In genomic region chr9:18399629-18400028, GRCm38 (mm10) we compare ENCODE assay signal across 51 mouse cellular contexts. TPM values are rescaled to one million over a fixed set of nuclear protein-coding genes. Genes with fewer than 3 reads are reported as not detected.
"Had no signal": no experiment of that assay in that cellular context is flagged by ENCODE, and none has a peak within 500 bp of the region (broad histone marks: within the 10 kb centered on the region; RNA-seq: fewer than 3 reads in every experiment).

No protein-coding gene starts in this region.

- ATAC-seq: hindbrain, embryonic 16.5 days; hindbrain, postnatal 0 days; inflammation-experienced regulatory T-cells, adult 6 months; intestine, embryonic 15.5 days; intestine, embryonic 16.5 days; intestine, postnatal 0 days had no signal

- H3K36me3 ChIP-seq: heart, embryonic 10.5 days; heart, embryonic 12.5 days; heart, embryonic 13.5 days; heart, embryonic 15.5 days; hindbrain, embryonic 10.5 days; hindbrain, embryonic 13.5 days; hindbrain, embryonic 15.5 days; intestine, embryonic 15.5 days; kidney, embryonic 15.5 days had no signal

- DNase-seq: heart, postnatal 10 days; heart, postnatal 14 days; heart, postnatal 36 days; heart, postnatal 4 days; kidney, adult 11 months; kidney, adult 18-20 months; kidney, adult 2 months; kidney, adult 8-10 months; kidney, adult 9 months; kidney, postnatal 10 days; kidney, postnatal 14 days; kidney, postnatal 25 days; kidney, postnatal 36 days; kidney, postnatal 4 days; layer of hippocampus, adult 9-11 months; layer of hippocampus, postnatal 36 days had no signal

- H3K4me3 ChIP-seq: heart, embryonic 10.5 days; heart, embryonic 12.5 days; heart, embryonic 13.5 days; heart, embryonic 15.5 days; hindbrain, embryonic 10.5 days; hindbrain, embryonic 13.5 days; hindbrain, embryonic 15.5 days; intestine, embryonic 15.5 days; kidney, embryonic 15.5 days; layer of hippocampus, adult 2 months; left cerebral cortex, adult 2 months had no signal

- H3K4me1 ChIP-seq: heart, embryonic 10.5 days; heart, embryonic 12.5 days; heart, embryonic 13.5 days; heart, embryonic 15.5 days; hindbrain, embryonic 10.5 days; hindbrain, embryonic 13.5 days; hindbrain, embryonic 15.5 days; intestine, embryonic 15.5 days; kidney, embryonic 15.5 days had no signal

- H3K27me3 ChIP-seq: heart, embryonic 12.5 days; heart, embryonic 13.5 days; heart, embryonic 15.5 days; hindbrain, embryonic 13.5 days; hindbrain, embryonic 15.5 days; intestine, embryonic 15.5 days; kidney, embryonic 15.5 days had no signal

- H3K4me2 ChIP-seq: heart, embryonic 11.5 days; heart, embryonic 12.5 days; heart, embryonic 13.5 days; heart, embryonic 15.5 days; hindbrain, embryonic 13.5 days; hindbrain, embryonic 14.5 days; hindbrain, embryonic 15.5 days; intestine, embryonic 15.5 days; kidney, embryonic 15.5 days had no signal

- H3K9ac ChIP-seq: heart, embryonic 12.5 days; heart, embryonic 13.5 days; heart, embryonic 15.5 days; hindbrain, embryonic 13.5 days; hindbrain, embryonic 14.5 days; hindbrain, embryonic 15.5 days; intestine, embryonic 15.5 days; kidney, embryonic 15.5 days had no signal

- H3K27ac ChIP-seq: heart, embryonic 10.5 days; heart, embryonic 13.5 days; heart, embryonic 15.5 days; hindbrain, embryonic 10.5 days; hindbrain, embryonic 13.5 days; hindbrain, embryonic 14.5 days; hindbrain, embryonic 15.5 days; hindbrain, postnatal 0 days; intestine, embryonic 15.5 days; kidney, embryonic 15.5 days; kidney, postnatal 0 days; layer of hippocampus, adult 2 months; left cerebral cortex, adult 2 months had no signal

- H3K9me3 ChIP-seq: heart, embryonic 10.5 days; heart, embryonic 12.5 days; heart, embryonic 13.5 days; heart, embryonic 15.5 days; hindbrain, embryonic 10.5 days; hindbrain, embryonic 13.5 days; hindbrain, embryonic 15.5 days; intestine, embryonic 15.5 days; kidney, embryonic 15.5 days had no signal

RNA-seq across cellular contexts. Expression of gene Naalad2, which starts 3.2 kb away (rescaled TPM):
- total RNA-seq: hematopoietic stem cell, adult 5-6 weeks had no signal

RNA-seq across cellular contexts. Expression of gene Ubtfl1, which starts 4.6 kb away (rescaled TPM):
- total RNA-seq: heart, postnatal 10 days; heart, postnatal 14 days; heart, postnatal 25 days; heart, postnatal 36 days; heart, postnatal 4 days; hematopoietic stem cell, adult 5-6 weeks; hindbrain, postnatal 0 days; layer of hippocampus, adult 18-20 months; layer of hippocampus, adult 2 months; layer of hippocampus, adult 8-10 months; layer of hippocampus, postnatal 10 days; layer of hippocampus, postnatal 14 days; layer of hippocampus, postnatal 25 days; layer of hippocampus, postnatal 36 days; left cerebral cortex, adult 18-20 months; left cerebral cortex, adult 2 months had no signal
- polyA plus RNA-seq: heart, embryonic 10.5 days; heart, embryonic 11.5 days; heart, embryonic 12.5 days; heart, embryonic 13.5 days; heart, embryonic 14.5 days; heart, embryonic 15.5 days; heart, embryonic 16.5 days; heart, postnatal 0 days; hindbrain, embryonic 10.5 days; hindbrain, embryonic 11.5 days; hindbrain, embryonic 13.5 days; hindbrain, embryonic 14.5 days; hindbrain, embryonic 15.5 days; hindbrain, embryonic 16.5 days; hindbrain, postnatal 0 days; intestine, embryonic 14.5 days; intestine, embryonic 15.5 days; intestine, embryonic 16.5 days; intestine, postnatal 0 days; kidney, adult 2 months; kidney, embryonic 14.5 days; kidney, embryonic 15.5 days; kidney, embryonic 16.5 days; kidney, postnatal 0 days; large intestine, adult 2 months had no signal

RNA-seq across cellular contexts. Expression of gene Mbd3l2, which starts 30.8 kb away (rescaled TPM):
- total RNA-seq: heart, postnatal 10 days; heart, postnatal 14 days; heart, postnatal 25 days; heart, postnatal 36 days; heart, postnatal 4 days; hindbrain, postnatal 0 days; layer of hippocampus, adult 18-20 months; layer of hippocampus, adult 2 months; layer of hippocampus, adult 8-10 months; layer of hippocampus, postnatal 10 days; layer of hippocampus, postnatal 14 days; layer of hippocampus, postnatal 25 days; layer of hippocampus, postnatal 36 days; left cerebral cortex, adult 18-20 months; left cerebral cortex, adult 2 months had no signal
- polyA plus RNA-seq: heart, embryonic 10.5 days; heart, embryonic 11.5 days; heart, embryonic 12.5 days; heart, embryonic 13.5 days; heart, embryonic 14.5 days; heart, embryonic 15.5 days; heart, embryonic 16.5 days; heart, postnatal 0 days; hindbrain, embryonic 10.5 days; hindbrain, embryonic 16.5 days; inflammation-experienced regulatory T-cells, adult 6 months; intestine, embryonic 14.5 days; intestine, embryonic 15.5 days; intestine, embryonic 16.5 days; intestine, postnatal 0 days; kidney, adult 2 months; kidney, embryonic 14.5 days; kidney, embryonic 15.5 days; kidney, embryonic 16.5 days; kidney, postnatal 0 days; large intestine, adult 2 months had no signal
